Mouse (Mus musculus) cerebellum, adult 2 months (tissue): ENCODE results near the gene Gm28051.
A peak's percentile ranks its signal among the peaks of the same experiment; 100 is the strongest.

ENCODE experiments used
- CTCF ChIP-seq: fragments of 200-500 bp; IDR thresholded peaks from 2 replicates; pipeline ENCODE4 v1.5.1; 2011; ENCODE audit warnings: low read depth, mild to moderate bottlenecking, control low read depth, low read length, moderate library complexity, borderline replicate concordance; ENCODE audit not compliant: insufficient read depth
- POLR2A ChIP-seq: fragments of 200-500 bp; IDR thresholded peaks from 2 replicates; pipeline ENCODE4 v1.6.1; 2011; ENCODE audit warnings: low read length, control low read depth, borderline replicate concordance; ENCODE audit not compliant: insufficient read depth

DNA sequence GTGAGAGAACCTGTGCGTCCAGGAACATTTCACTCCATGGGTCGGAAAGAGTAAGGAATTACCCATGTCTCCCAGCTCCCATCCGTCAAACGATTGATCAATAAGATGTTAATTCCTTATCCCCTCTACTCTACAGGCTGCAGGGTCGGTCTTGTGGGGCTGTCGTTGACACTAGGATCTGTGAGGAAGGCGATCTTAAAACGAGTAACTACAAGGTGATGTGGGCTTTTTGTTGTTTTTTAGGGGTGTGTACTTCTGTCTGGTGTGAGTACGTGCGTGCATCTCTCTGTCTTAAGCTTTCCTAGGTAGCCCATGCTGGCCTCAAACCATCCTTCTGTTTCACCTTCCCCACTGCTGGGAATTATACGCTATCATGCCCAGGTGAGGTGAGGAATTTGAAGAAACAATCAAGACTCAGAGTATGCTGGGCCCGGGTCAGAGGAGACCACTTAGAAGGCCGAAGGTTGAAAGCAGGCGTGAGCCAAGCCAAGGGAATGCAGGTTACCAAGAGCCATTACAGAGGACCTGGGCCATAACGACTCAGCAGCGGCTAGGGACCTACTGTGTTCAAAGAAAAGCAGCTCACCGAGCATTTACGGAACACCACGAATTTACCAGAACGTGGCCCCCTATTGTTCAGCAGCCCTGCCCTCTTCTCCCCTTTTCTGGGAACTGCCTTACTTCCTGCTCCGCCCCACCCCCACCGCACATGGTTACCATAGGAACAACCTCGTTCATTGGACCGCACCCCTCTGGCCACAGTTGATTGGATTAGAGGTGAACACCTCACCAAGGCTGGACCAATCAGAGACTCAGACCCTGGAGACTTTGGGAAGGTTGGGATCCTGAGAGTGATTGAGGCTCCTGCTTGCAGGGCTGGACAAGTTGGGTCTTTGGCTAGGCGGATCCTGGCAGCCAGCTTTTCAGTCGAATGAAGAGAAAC, 27.4 kb downstream of the Gm28051 start:
- TF ChIP-seq CTCF (no peak), POLR2A (0 out of 2 replicates have a peak, but pooled peaks have one; percentile 21)
